Comparison of ENCODE assay signal across 18 mouse cellular contexts in the genomic region with DNA sequence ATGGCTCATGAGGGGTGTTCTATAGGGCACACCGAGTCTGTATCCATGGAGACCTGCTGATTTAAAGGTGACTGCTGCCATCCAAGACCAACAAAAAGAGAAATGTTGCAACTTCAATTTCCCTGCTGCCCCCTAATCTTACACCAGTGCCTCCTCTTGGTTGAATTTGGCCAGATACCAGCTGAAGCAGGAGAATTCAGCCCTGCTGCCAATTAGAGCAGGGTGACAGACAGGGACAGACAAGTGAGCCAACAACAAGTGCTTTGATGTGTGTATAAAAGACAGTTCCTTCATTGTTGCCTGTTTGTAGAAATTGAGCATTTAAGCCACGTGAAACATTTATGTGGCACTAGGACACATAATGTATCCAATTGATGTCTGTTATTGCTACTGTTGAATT.
DNase-seq lines count a peak whose midpoint lies in the region; ATAC-seq lines count a peak whose summit lies in the region.
"Had no signal": no experiment of that assay in that cellular context is flagged by ENCODE, and none has a peak within 500 bp of the region (broad histone marks: within the 10 kb centered on the region; RNA-seq: fewer than 3 reads in every experiment).

No protein-coding gene starts in this region.

- H3K27ac ChIP-seq in forebrain, embryonic 12.5 days = no peak overlapping the region
- no peak overlapping the region for H3K27ac ChIP-seq in forebrain, embryonic 10.5 days
- H3K27ac ChIP-seq in hindbrain, embryonic 16.5 days (ENCODE audit: low read depth, low read length) = no peak overlapping the region
- H3K27ac ChIP-seq in hindbrain, embryonic 14.5 days = no peak overlapping the region
- H3K27ac ChIP-seq: hindbrain, embryonic 10.5 days; limb, embryonic 10.5 days; liver, embryonic 13.5 days; neural tube, embryonic 13.5 days; stomach, postnatal 0 days had no signal

- no peaks in the 10 kb centered on the region for H3K4me1 ChIP-seq in forebrain, embryonic 12.5 days
- peaks cover 3% of the 10 kb centered on the region; the same call in 1 of the 2 replicates for H3K4me1 ChIP-seq in forebrain, embryonic 10.5 days
- H3K4me1 ChIP-seq in hindbrain, embryonic 16.5 days (ENCODE audit: control insufficient read depth, insufficient read depth, low read depth, low read length) = no peaks in the 10 kb centered on the region
- no peaks in the 10 kb centered on the region for H3K4me1 ChIP-seq in hindbrain, embryonic 14.5 days (replicated peaks; ENCODE audit: control insufficient read depth, insufficient read depth, low read length)
- H3K4me1 ChIP-seq: hindbrain, embryonic 10.5 days; liver, embryonic 13.5 days; neural tube, embryonic 13.5 days had no signal

- no peaks in the 10 kb centered on the region for H3K9me3 ChIP-seq in forebrain, embryonic 12.5 days
- no peaks in the 10 kb centered on the region for H3K9me3 ChIP-seq in forebrain, embryonic 10.5 days
- no peaks in the 10 kb centered on the region for H3K9me3 ChIP-seq in hindbrain, embryonic 16.5 days (ENCODE audit: control insufficient read depth, low read length)
- no peaks in the 10 kb centered on the region for H3K9me3 ChIP-seq in hindbrain, embryonic 14.5 days (ENCODE audit: control insufficient read depth, low read length)
- H3K9me3 ChIP-seq: hindbrain, embryonic 10.5 days; limb, embryonic 10.5 days; liver, embryonic 13.5 days; neural tube, embryonic 13.5 days had no signal

- WGBS in forebrain, embryonic 12.5 days = 48% methylated on average over 2 of the region's 2 CpGs
- 81% methylated on average over 2 of the region's 2 CpGs for WGBS in forebrain, embryonic 10.5 days
- WGBS in hindbrain, embryonic 16.5 days = 65% methylated on average over 2 of the region's 2 CpGs
- WGBS in hindbrain, embryonic 14.5 days = 76% methylated on average over 2 of the region's 2 CpGs

- no peak overlapping the region for H3K4me3 ChIP-seq in forebrain, embryonic 12.5 days (replicated peaks)
- no peak overlapping the region for H3K4me3 ChIP-seq in forebrain, embryonic 10.5 days
- H3K4me3 ChIP-seq in hindbrain, embryonic 16.5 days (ENCODE audit: low read length) = no peak overlapping the region
- no peak overlapping the region for H3K4me3 ChIP-seq in hindbrain, embryonic 14.5 days (replicated peaks; ENCODE audit: low read length)
- H3K4me3 ChIP-seq: erythroblast, embryonic 14.5 days; hindbrain, embryonic 10.5 days; limb, embryonic 10.5 days; liver, embryonic 13.5 days; neural tube, embryonic 13.5 days had no signal

- H3K4me2 ChIP-seq in forebrain, embryonic 12.5 days = no peak overlapping the region
- H3K4me2 ChIP-seq in hindbrain, embryonic 16.5 days (ENCODE audit: low read length) = no peak overlapping the region
- H3K4me2 ChIP-seq in hindbrain, embryonic 14.5 days (replicated peaks) = no peak overlapping the region
- H3K4me2 ChIP-seq: liver, embryonic 13.5 days; neural tube, embryonic 13.5 days had no signal

- peak; percentile 24; the same call in 1 of the 2 replicates for ATAC-seq in forebrain, embryonic 12.5 days (ENCODE audit: low FRiP score)
- ATAC-seq in hindbrain, embryonic 16.5 days = peak; percentile 64; the same call in 1 of the 2 replicates
- ATAC-seq in hindbrain, embryonic 14.5 days (ENCODE audit: low FRiP score) = no peak
- no peak for ATAC-seq in megakaryocyte-erythroid progenitor cell, adult 5-6 weeks (replicated peaks; ENCODE audit: low FRiP score, low TSS enrichment, poor library complexity, severe bottlenecking)
- ATAC-seq: intestine, postnatal 0 days; midbrain, embryonic 16.5 days had no signal

- no peak overlapping the region for H3K9ac ChIP-seq in forebrain, embryonic 12.5 days
- no peak overlapping the region for H3K9ac ChIP-seq in hindbrain, embryonic 16.5 days (ENCODE audit: low read depth, low read length)
- no peak overlapping the region for H3K9ac ChIP-seq in hindbrain, embryonic 14.5 days
- H3K9ac ChIP-seq: liver, embryonic 13.5 days; neural tube, embryonic 13.5 days had no signal

- H3K27me3 ChIP-seq in forebrain, embryonic 12.5 days = no peaks in the 10 kb centered on the region
- no peaks in the 10 kb centered on the region for H3K27me3 ChIP-seq in forebrain, embryonic 10.5 days (ENCODE audit: poor library complexity, severe bottlenecking)
- no peaks in the 10 kb centered on the region for H3K27me3 ChIP-seq in hindbrain, embryonic 16.5 days (replicated peaks; ENCODE audit: control insufficient read depth, insufficient read depth, low read length)
- H3K27me3 ChIP-seq in hindbrain, embryonic 14.5 days (ENCODE audit: control insufficient read depth, insufficient read depth, low read length) = no peaks in the 10 kb centered on the region
- H3K27me3 ChIP-seq: liver, embryonic 13.5 days; neural tube, embryonic 13.5 days had no signal

- H3K36me3 ChIP-seq in forebrain, embryonic 12.5 days (replicated peaks) = no peaks in the 10 kb centered on the region
- H3K36me3 ChIP-seq in forebrain, embryonic 10.5 days (replicated peaks) = no peaks in the 10 kb centered on the region
- H3K36me3 ChIP-seq in hindbrain, embryonic 16.5 days (ENCODE audit: control insufficient read depth, insufficient read depth, low read length) = no peaks in the 10 kb centered on the region
- H3K36me3 ChIP-seq in hindbrain, embryonic 14.5 days (replicated peaks; ENCODE audit: control insufficient read depth, insufficient read depth) = no peaks in the 10 kb centered on the region
- H3K36me3 ChIP-seq: hindbrain, embryonic 10.5 days; limb, embryonic 10.5 days; liver, embryonic 13.5 days; neural tube, embryonic 13.5 days had no signal

- DNase-seq in forebrain, embryonic 10.5 days (ENCODE audit: extremely low spot score, low spot score) = no peak
- no peak for DNase-seq in hindbrain, embryonic 14.5 days (ENCODE audit: low spot score)
- DNase-seq in testis, postnatal 10 days (ENCODE audit: low spot score) = peak; percentile 38
- DNase-seq in testis, postnatal 14 days (ENCODE audit: low spot score) = no peak
- DNase-seq: cerebellum, adult 18-20 months; gastrocnemius, postnatal 25 days; kidney, postnatal 14 days; liver, embryonic 13.5 days had no signal

Comparison
In these comparisons a context has a peak if more than half of its experiments do, and no peak if none do; other contexts are left out.
1. ATAC-seq: peak in forebrain, embryonic 12.5 days (single experiment) and hindbrain, embryonic 16.5 days (single experiment); none in hindbrain, embryonic 14.5 days (single experiment) and megakaryocyte-erythroid progenitor cell, adult 5-6 weeks (single experiment).